ENCODE assay signal across 9 mouse cellular contexts in the genomic region with DNA sequence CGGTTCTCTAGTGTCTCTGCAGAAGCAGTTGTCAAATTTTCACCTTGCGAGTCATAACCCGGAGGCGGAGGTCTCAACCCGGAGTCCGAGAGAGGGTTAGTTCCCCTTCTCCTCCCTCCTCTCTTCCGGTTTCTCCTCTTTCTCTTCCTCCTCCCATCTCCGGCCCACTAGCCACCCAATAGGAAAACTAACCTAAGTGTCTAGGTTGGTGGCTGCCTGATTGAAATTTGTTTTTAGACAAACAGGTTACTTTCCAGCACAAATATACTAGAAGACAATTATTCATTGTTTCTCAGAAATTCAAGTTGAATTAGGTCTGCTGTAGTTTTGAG. TPM values are rescaled to one million over a fixed set of nuclear protein-coding genes. Genes with fewer than 3 reads are reported as not detected.
DNase-seq lines count a peak whose midpoint lies in the region; ATAC-seq and TF ChIP-seq lines count a peak whose summit lies in the region.
"Had no signal": no experiment of that assay in that cellular context is flagged by ENCODE, and none has a peak within 500 bp of the region (broad histone marks: within the 10 kb centered on the region; RNA-seq: fewer than 3 reads in every experiment).

No protein-coding gene starts in this region.

- H3K27ac ChIP-seq in forebrain, embryonic 13.5 days: no peak overlapping the region
- H3K27ac ChIP-seq in limb, embryonic 12.5 days: no peak overlapping the region
- H3K27ac ChIP-seq in neural tube, embryonic 15.5 days (replicated peaks): no peak overlapping the region

- H3K4me3 ChIP-seq in lung, adult 2 months (replicated peaks; ENCODE audit: extremely low read depth, low read depth, low read length): peak overlapping the region; percentile 27
- peak overlapping the region; percentile 45 for H3K4me3 ChIP-seq in forebrain, embryonic 13.5 days
- peak overlapping the region; percentile 43 for H3K4me3 ChIP-seq in limb, embryonic 12.5 days (replicated peaks)
- peak overlapping the region; percentile 50 for H3K4me3 ChIP-seq in neural tube, embryonic 15.5 days (replicated peaks)

- ATAC-seq in forebrain, embryonic 13.5 days: no peak
- ATAC-seq in limb, embryonic 12.5 days (ENCODE audit: insufficient number of reproducible peaks, insufficient read depth, low FRiP score, low TSS enrichment, low read depth): no peak
- ATAC-seq in neural tube, embryonic 15.5 days (ENCODE audit: low FRiP score): peak; percentile 77

- H3K36me3 ChIP-seq in forebrain, embryonic 13.5 days (ENCODE audit: poor library complexity, severe bottlenecking): no peaks in the 10 kb centered on the region
- no peaks in the 10 kb centered on the region for H3K36me3 ChIP-seq in limb, embryonic 12.5 days
- H3K36me3 ChIP-seq in neural tube, embryonic 15.5 days: no peaks in the 10 kb centered on the region

- 1% methylated on average over 8 of the region's 8 CpGs for WGBS in lung, adult 2 months
- WGBS in forebrain, embryonic 13.5 days: under 1% methylated on average over 8 of the region's 8 CpGs
- 2% methylated on average over 8 of the region's 8 CpGs for WGBS in limb, embryonic 12.5 days
- 2% methylated on average over 8 of the region's 8 CpGs for WGBS in neural tube, embryonic 15.5 days

- intact Hi-C loops in heart, postnatal 36 days (cut with DNase I): no loop called here

- peak overlapping the region; percentile 70 for H3K4me2 ChIP-seq in forebrain, embryonic 13.5 days
- H3K4me2 ChIP-seq in limb, embryonic 12.5 days: peak overlapping the region; percentile 70
- peak overlapping the region; percentile 72 for H3K4me2 ChIP-seq in neural tube, embryonic 15.5 days

- no peak for TF ChIP-seq POLR2A in lung, adult 2 months (IDR thresholded peaks at IDR 0.05; ENCODE audit: borderline replicate concordance, extremely low read depth, low read depth, low read length)

- H3K4me1 ChIP-seq in lung, adult 2 months (ENCODE audit: control insufficient read depth, insufficient read depth, low read length): peaks cover 3% of the 10 kb centered on the region; the same call in 1 of the 2 replicates
- H3K4me1 ChIP-seq in forebrain, embryonic 13.5 days: peaks cover 6% of the 10 kb centered on the region
- no peaks in the 10 kb centered on the region for H3K4me1 ChIP-seq in limb, embryonic 12.5 days (replicated peaks)
- H3K4me1 ChIP-seq in neural tube, embryonic 15.5 days: peaks cover 7% of the 10 kb centered on the region

- TF ChIP-seq CTCF in lung, adult 2 months (IDR thresholded peaks at IDR 0.05; ENCODE audit: insufficient read depth, low read length): no peak

- no peaks in the 10 kb centered on the region for H3K9me3 ChIP-seq in forebrain, embryonic 13.5 days (replicated peaks)
- H3K9me3 ChIP-seq in limb, embryonic 12.5 days: no peaks in the 10 kb centered on the region
- H3K9me3 ChIP-seq in neural tube, embryonic 15.5 days (replicated peaks): no peaks in the 10 kb centered on the region

- no peak for DNase-seq in lung, adult 2 months
- no peak for DNase-seq in lung, postnatal 4 days
- DNase-seq in ovary, postnatal 36 days (ENCODE audit: low spot score): no peak
- no peak for DNase-seq in spleen, postnatal 14 days (ENCODE audit: low spot score in 2 of 2)
- no peak for DNase-seq in heart, postnatal 36 days

- H3K27me3 ChIP-seq in forebrain, embryonic 13.5 days: no peaks in the 10 kb centered on the region
- peaks cover 3% of the 10 kb centered on the region; the same call in 1 of the 2 replicates for H3K27me3 ChIP-seq in limb, embryonic 12.5 days
- no peaks in the 10 kb centered on the region for H3K27me3 ChIP-seq in neural tube, embryonic 15.5 days (replicated peaks)

- peak overlapping the region; percentile 51 for H3K9ac ChIP-seq in forebrain, embryonic 13.5 days
- no peak overlapping the region for H3K9ac ChIP-seq in limb, embryonic 12.5 days (replicated peaks)
- H3K9ac ChIP-seq in neural tube, embryonic 15.5 days (replicated peaks): peak overlapping the region; percentile 5; the same call in 1 of the 2 replicates

RNA-seq across cellular contexts. Expression of a gene that starts 0.2 kb away (rescaled TPM):
- 0.16 and 0.19 TPM in 2 replicates for polyA plus RNA-seq in lung, adult 2 months (2012; rRNA removed)
- polyA plus RNA-seq in forebrain, embryonic 13.5 days (2015; fragmentation: Nextera tagmentation; extraction: Ambion mirVana): 0.28 TPM in 1 of 2 replicates, not detected in the other
- polyA plus RNA-seq in limb, embryonic 12.5 days (2016; fragmentation: Nextera tagmentation; extraction: Ambion mirVana): not detected in 2 replicates
- 0.18 TPM in 1 of 2 replicates, not detected in the other for polyA plus RNA-seq in neural tube, embryonic 15.5 days (2015; fragmentation: Nextera tagmentation; extraction: Ambion mirVana)
- not detected for total RNA-seq in heart, postnatal 36 days (2021)
- total RNA-seq: neutrophil, adult 5-6 weeks had no signal

RNA-seq across cellular contexts. Expression of a gene that starts 3.9 kb away (rescaled TPM):
- 0.15 TPM in 1 of 2 replicates, not detected in the other for polyA plus RNA-seq in lung, adult 2 months (2012; rRNA removed)
- polyA plus RNA-seq in forebrain, embryonic 13.5 days (2015; fragmentation: Nextera tagmentation; extraction: Ambion mirVana): 0.21 and 0.44 TPM in 2 replicates
- polyA plus RNA-seq in limb, embryonic 12.5 days (2016; fragmentation: Nextera tagmentation; extraction: Ambion mirVana): not detected in 2 replicates
- 0.32 and 0.38 TPM in 2 replicates for polyA plus RNA-seq in neural tube, embryonic 15.5 days (2015; fragmentation: Nextera tagmentation; extraction: Ambion mirVana)
- total RNA-seq in heart, postnatal 36 days (2021): not detected
- total RNA-seq: neutrophil, adult 5-6 weeks had no signal

RNA-seq across cellular contexts. Expression of a gene that starts 31.9 kb away (rescaled TPM):
- 3.5 and 6.0 TPM in 2 replicates for polyA plus RNA-seq in lung, adult 2 months (2012; rRNA removed)
- not detected in 2 replicates for polyA plus RNA-seq in forebrain, embryonic 13.5 days (2015; fragmentation: Nextera tagmentation; extraction: Ambion mirVana)
- not detected in 2 replicates for polyA plus RNA-seq in limb, embryonic 12.5 days (2016; fragmentation: Nextera tagmentation; extraction: Ambion mirVana)
- 0.09 TPM in 1 of 2 replicates, not detected in the other for polyA plus RNA-seq in neural tube, embryonic 15.5 days (2015; fragmentation: Nextera tagmentation; extraction: Ambion mirVana)
- not detected for total RNA-seq in heart, postnatal 36 days (2021)
- total RNA-seq: neutrophil, adult 5-6 weeks had no signal

RNA-seq across cellular contexts. Expression of a gene that starts 58.7 kb away (rescaled TPM):
- 1,111 and 1,268 TPM in 2 replicates for polyA plus RNA-seq in lung, adult 2 months (2012; rRNA removed)
- not detected in 2 replicates for polyA plus RNA-seq in forebrain, embryonic 13.5 days (2015; fragmentation: Nextera tagmentation; extraction: Ambion mirVana)
- not detected in 2 replicates for polyA plus RNA-seq in limb, embryonic 12.5 days (2016; fragmentation: Nextera tagmentation; extraction: Ambion mirVana)
- polyA plus RNA-seq in neural tube, embryonic 15.5 days (2015; fragmentation: Nextera tagmentation; extraction: Ambion mirVana): not detected in 2 replicates
- not detected for total RNA-seq in heart, postnatal 36 days (2021)
- total RNA-seq: neutrophil, adult 5-6 weeks had no signal

RNA-seq across cellular contexts. Expression of a gene that starts 59.3 kb away (rescaled TPM):
- polyA plus RNA-seq in lung, adult 2 months (2012; rRNA removed): 12.6 and 12.8 TPM in 2 replicates
- polyA plus RNA-seq in forebrain, embryonic 13.5 days (2015; fragmentation: Nextera tagmentation; extraction: Ambion mirVana): 49.7 and 57.8 TPM in 2 replicates
- polyA plus RNA-seq in limb, embryonic 12.5 days (2016; fragmentation: Nextera tagmentation; extraction: Ambion mirVana): 35.3 and 39.4 TPM in 2 replicates
- 93.2 and 96.7 TPM in 2 replicates for polyA plus RNA-seq in neural tube, embryonic 15.5 days (2015; fragmentation: Nextera tagmentation; extraction: Ambion mirVana)
- 10 to 100 TPM; 18.9 to 20.1 TPM for total RNA-seq in heart, postnatal 36 days (2021)
